Mouse (Mus musculus): ENCODE results near the gene Lrit3. TPM values are rescaled to one million over a fixed set of nuclear protein-coding genes. Genes with fewer than 3 reads are reported as not detected.
A peak's percentile ranks its signal among the peaks of the same experiment; 100 is the strongest.
"Not testable (repeated sequence)": the region's sequence is repeated elsewhere in the genome, so short reads cannot be mapped to it uniquely, and the experiment has no call there.

Gene Lrit3
- polyA plus RNA-seq, 1 experiment, result not detected

DNA sequence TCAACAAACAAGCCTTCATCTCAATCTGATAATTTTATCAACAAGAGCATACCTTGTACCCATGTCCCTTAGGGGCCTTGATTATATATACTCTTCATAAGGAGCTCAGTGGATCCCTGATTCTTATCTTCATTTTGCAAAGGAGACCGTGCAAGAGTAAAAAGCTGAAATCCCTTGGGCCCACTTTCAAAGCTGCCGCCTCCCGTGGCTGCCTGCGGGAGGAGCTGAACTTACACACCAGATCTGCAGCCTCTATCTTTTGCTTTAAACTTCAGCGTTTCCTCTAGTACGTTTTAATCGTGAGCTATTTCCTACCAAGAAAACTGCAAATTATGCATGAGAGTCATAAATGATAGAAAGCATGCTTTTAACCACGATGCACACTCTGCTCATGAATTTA lies 17.9 kb upstream of the Lrit3 start:
- no peak overlapping the region for H3K27ac ChIP-seq (replicated peaks; ENCODE audit: low read depth, low read length)
- no peaks in the 10 kb centered on the region for H3K4me1 ChIP-seq (ENCODE audit: control insufficient read depth, insufficient read depth, insufficient read length, low read length)
- H3K4me3 ChIP-seq (ENCODE audit: insufficient read depth, low read depth, low read length), result no peak overlapping the region

DNA sequence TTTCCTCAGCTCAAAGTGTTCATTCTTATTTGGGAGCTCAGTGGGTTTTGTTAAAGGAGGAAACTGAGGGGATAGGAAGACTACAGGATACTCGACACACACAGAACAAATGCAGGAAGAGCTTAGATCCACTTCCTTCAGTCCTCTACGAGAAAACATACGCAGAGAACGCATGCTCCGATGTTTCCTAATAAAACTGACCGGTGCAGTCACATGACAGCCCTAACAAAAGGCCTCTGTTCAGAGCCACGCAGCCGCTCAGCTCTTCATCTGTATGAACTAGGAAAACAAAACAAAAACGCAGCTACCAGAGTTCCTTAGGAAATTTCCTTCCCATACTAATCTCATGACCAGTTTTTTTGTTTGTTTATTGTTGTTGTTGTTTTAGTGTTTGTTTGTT lies 17.0 kb upstream of the Lrit3 start:
- Histone ChIP-seq H3K4me3 (ENCODE audit: insufficient read depth, low read depth, low read length) (no peak overlapping the region), H3K4me1 (ENCODE audit: control insufficient read depth, insufficient read depth, insufficient read length, low read length) (no peaks in the 10 kb centered on the region), H3K27ac (replicated peaks; ENCODE audit: low read depth, low read length) (peak overlapping the region; percentile 49; the same call in 1 of the 2 replicates)

DNA sequence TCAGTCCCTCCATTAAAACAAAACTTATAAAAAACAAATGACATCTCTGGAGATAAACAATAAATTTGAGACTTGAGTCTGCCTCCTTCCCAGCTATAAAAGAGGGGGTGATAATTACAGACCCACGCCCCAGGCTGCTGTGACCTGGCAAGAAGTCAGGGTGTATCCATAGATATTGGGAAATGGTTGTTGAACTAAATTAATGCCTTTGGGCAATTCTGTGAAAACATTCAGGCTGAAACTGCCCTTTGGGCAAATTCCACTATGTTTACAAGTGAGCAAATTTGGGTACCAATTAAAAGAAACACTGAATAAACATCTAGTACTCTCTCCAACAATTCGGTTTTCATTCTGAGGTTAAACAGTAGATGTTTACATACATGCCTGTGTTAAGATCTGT lies 4.8 kb downstream of the Lrit3 start:
- Histone ChIP-seq H3K4me1 (ENCODE audit: control insufficient read depth, insufficient read depth, insufficient read length, low read length) (no peaks in the 10 kb centered on the region), H3K4me3 (ENCODE audit: insufficient read depth, low read depth, low read length) (no peak overlapping the region), H3K27ac (replicated peaks; ENCODE audit: low read depth, low read length) (no peak overlapping the region)

DNA sequence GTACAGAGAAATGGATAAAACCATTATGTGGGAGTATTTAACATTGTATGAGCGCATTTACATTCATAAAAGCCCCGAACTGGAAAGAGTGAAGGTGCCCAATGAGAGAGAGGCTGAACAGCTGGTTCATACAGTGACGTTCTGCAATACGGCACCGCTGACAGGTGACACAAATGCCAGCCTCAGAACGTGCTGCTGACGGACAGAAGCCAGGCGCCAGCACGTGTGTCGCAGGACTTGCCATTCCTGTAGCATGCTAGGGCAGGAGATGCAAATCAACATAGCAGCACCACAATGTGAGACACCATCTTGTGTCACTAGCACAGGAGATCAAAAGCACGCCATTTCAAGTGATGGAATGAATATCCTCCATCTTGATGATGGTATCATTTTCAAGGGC lies 5.3 kb downstream of the Lrit3 start:
- Histone ChIP-seq H3K4me3 (ENCODE audit: insufficient read depth, low read depth, low read length) (no peak overlapping the region), H3K27ac (replicated peaks; ENCODE audit: low read depth, low read length) (no peak overlapping the region)

DNA sequence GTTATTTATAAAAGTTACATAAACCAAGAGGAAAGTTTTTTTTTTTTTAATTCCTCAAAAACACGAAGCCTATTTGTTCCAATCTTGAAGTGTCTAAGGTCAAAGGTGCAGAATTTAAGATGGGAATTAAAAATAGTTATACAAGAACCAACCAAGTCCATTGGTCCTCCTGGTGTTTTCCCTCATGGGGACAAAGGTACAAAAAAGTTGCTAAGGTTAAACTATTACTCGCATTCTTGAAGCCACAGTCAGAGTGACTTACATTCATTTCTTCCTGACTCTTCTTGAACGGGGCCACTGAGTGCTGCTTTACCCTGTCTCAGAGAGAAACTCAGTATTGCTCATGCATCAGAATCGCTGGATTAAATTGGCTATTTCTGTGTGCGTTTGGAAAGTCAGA lies 6.5 kb downstream of the Lrit3 start:
- Histone ChIP-seq H3K27ac (replicated peaks; ENCODE audit: low read depth, low read length) (no peak overlapping the region), H3K4me1 (ENCODE audit: control insufficient read depth, insufficient read depth, insufficient read length, low read length) (no peaks in the 10 kb centered on the region), H3K4me3 (ENCODE audit: insufficient read depth, low read depth, low read length) (no peak overlapping the region)

More for the DNA sequence above, 5.3 kb downstream of the Lrit3 start:
- H3K4me1 ChIP-seq (ENCODE audit: control insufficient read depth, insufficient read depth, insufficient read length, low read length), result no peaks in the 10 kb centered on the region

DNA sequence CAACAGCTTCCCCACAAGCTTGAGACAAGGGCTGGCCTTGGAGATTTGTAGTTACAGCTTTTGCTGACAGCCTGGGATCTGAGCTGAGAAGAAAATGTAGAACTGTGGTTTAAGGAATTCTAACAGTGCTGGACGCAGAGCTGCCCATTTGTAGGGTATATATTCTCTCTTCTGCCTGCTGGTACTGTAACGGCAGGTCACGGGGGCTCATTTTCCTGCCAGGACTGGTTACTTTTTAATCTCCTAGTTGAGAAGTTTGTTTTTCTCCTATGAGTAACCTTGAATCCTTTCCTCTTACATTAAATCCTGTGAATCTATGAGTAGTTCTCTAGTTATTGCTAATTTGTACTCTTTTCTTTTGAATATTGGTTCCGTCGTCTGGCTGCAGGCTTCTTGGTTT lies 10.0 kb downstream of the Lrit3 start:
- H3K4me1 ChIP-seq (ENCODE audit: control insufficient read depth, insufficient read depth, insufficient read length, low read length), result no peaks in the 10 kb centered on the region
- no peak overlapping the region for H3K27ac ChIP-seq (replicated peaks; ENCODE audit: low read depth, low read length)
- no peak overlapping the region for H3K4me3 ChIP-seq (ENCODE audit: insufficient read depth, low read depth, low read length)

DNA sequence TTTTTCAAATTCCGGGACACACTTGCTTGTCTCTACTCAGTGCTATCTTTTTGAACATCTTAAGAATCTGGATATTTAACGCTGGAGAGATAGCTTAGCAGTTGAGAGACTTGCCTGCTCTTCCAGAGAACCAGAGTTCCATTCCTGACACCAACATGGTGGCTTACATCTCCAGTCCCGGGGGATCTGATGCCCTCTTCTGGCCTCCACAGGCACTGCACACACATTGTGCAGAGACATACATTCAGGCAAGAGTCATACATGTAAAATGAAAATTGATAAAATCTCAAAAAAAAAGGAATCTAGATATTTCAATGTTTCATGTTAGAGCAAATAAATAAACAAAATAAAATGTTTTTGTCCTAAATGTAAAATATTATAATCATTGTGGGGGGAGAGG lies 21.1 kb downstream of the Lrit3 start:
- no peak overlapping the region for H3K4me3 ChIP-seq (ENCODE audit: insufficient read depth, low read depth, low read length)
- no peaks in the 10 kb centered on the region for H3K4me1 ChIP-seq (ENCODE audit: control insufficient read depth, insufficient read depth, insufficient read length, low read length)
- no peak overlapping the region for H3K27ac ChIP-seq (replicated peaks; ENCODE audit: low read depth, low read length)

DNA sequence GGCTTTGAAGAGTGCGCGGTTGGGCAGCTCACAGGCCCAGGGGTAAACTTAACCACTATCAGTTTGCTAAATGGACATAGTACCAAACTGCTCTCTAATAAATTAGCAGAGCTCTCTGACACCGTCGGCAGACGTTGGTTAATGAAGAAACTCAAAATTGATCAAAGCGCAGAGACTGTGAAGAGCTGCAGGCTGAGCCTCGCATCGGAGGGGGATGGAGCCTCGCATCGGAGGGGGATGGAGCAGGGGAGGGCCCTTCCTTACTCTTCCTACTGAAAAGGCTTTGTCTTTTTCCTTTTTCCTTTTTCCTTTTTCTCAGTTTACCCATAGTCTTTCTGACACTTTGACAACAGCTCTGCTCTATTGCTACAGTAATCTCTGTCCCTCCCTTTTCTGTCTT lies 22.4 kb downstream of the Lrit3 start:
- H3K27ac ChIP-seq (replicated peaks; ENCODE audit: low read depth, low read length), result no peak overlapping the region
- H3K4me1 ChIP-seq (ENCODE audit: control insufficient read depth, insufficient read depth, insufficient read length, low read length), result no peaks in the 10 kb centered on the region
- H3K4me3 ChIP-seq (ENCODE audit: insufficient read depth, low read depth, low read length), result no peak overlapping the region

DNA sequence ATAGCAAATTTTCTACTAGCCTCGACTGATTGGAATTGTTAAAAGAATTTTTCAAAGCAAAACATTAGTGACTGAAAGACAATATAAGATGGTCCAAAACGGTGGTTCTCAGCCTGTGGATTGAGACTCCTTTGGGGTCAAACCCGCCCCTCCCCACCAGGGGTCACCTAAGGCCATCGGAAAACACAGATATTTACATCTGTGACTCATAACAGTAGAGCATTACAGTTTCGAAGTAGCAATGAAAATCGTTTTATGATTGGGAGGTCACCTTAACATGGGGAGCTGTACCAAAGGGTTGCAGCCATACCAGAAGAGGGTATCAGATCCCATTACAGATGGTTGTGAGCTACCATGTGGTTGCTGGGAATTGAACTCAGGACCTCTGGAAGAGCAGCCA lies 32.6 kb downstream of the Lrit3 start:
- H3K27ac ChIP-seq (replicated peaks; ENCODE audit: low read depth, low read length), result no peak overlapping the region
- H3K4me3 ChIP-seq (ENCODE audit: insufficient read depth, low read depth, low read length), result no peak overlapping the region
- H3K4me1 ChIP-seq (ENCODE audit: control insufficient read depth, insufficient read depth, insufficient read length, low read length), result no peaks in the 10 kb centered on the region

DNA sequence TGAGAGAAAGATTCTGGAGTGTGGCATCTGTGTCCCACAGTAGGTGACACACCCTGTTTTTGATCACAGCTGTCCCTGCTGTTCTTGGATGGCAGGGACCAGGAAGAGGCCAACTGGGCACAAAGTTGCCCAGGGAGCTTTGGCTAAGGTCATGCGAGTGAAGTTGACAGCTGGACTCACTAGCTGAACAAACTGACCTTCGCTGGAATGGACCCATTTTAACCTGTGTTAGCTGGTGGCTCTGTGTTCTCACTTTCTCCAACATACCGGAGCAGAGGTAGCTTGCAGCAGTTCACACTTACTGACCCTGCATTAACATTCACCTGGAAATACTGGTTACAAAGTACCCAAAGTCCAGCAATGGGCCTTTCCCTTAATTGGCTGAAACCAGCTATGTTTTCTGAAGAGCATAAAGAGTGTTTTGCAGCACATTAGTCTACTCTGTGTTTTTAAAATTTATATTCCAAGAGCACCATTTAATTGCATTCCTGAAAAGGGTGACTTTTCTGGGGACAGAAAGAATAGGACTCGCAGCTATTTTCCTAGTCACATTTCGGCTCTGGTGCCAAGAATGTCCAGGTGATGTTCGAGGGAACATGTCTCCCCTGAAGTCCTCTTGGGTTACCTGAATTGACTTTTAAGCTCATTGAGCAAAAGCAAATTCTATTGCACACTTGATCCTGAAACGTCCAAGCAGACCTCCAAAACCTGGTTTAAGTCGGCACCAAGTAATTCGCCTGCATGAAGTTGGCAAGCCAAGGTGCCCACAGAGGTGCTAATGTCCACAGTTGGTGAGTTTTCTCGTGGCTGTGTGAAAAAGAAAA lies 36.6 kb downstream of the Lrit3 start:
- Histone ChIP-seq H3K4me1 (ENCODE audit: control insufficient read depth, insufficient read depth, insufficient read length, low read length) (no peaks in the 10 kb centered on the region), H3K27ac (replicated peaks; ENCODE audit: low read depth, low read length) (no peak overlapping the region), H3K4me3 (ENCODE audit: insufficient read depth, low read depth, low read length) (no peak overlapping the region)

DNA sequence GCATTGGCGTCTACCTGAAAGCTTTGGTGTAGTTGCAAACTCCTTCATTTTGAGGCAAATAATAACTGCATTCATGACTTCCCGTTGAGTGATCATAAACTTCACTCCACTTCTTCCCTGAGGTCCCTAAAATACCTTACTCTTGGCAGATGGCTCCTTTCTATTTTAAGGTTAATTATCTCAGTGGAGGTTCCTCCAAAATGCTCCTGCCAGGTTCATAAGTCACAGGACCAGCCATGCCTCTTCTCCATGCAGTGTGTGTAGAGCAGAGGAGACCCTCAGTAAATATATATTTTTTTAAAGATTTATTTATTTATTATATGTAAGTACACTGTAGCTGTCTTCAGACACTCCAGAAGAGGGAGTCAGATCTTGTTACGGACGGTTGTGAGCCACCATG lies 37.7 kb downstream of the Lrit3 start:
- Histone ChIP-seq H3K27ac (replicated peaks; ENCODE audit: low read depth, low read length) (no peak overlapping the region), H3K4me3 (ENCODE audit: insufficient read depth, low read depth, low read length) (no peak overlapping the region), H3K4me1 (ENCODE audit: control insufficient read depth, insufficient read depth, insufficient read length, low read length) (no peaks in the 10 kb centered on the region)

DNA sequence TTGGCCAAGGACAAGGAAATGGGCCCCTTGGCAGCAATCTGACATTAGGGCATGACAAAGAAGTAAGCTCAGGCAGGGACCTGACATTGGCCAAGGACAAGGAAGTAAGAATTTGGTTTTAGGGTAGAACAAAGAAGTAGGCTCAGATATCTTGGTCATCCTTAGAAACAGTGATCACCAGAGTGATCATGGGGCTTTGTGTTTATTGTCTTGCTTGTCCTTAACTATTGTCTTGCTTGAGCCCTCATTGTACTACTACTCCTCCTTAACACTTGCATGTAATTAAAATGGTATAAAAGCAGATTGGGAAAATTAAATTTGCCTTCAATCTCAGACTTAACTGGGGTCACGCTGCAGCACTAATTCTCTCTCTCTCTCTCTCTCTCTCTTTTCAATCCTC lies 46.2 kb downstream of the Lrit3 start:
- H3K4me3 ChIP-seq (ENCODE audit: insufficient read depth, low read depth, low read length); H3K27ac ChIP-seq (replicated peaks; ENCODE audit: low read depth, low read length); H3K4me1 ChIP-seq (ENCODE audit: control insufficient read depth, insufficient read depth, insufficient read length, low read length): not testable (repeated sequence)

DNA sequence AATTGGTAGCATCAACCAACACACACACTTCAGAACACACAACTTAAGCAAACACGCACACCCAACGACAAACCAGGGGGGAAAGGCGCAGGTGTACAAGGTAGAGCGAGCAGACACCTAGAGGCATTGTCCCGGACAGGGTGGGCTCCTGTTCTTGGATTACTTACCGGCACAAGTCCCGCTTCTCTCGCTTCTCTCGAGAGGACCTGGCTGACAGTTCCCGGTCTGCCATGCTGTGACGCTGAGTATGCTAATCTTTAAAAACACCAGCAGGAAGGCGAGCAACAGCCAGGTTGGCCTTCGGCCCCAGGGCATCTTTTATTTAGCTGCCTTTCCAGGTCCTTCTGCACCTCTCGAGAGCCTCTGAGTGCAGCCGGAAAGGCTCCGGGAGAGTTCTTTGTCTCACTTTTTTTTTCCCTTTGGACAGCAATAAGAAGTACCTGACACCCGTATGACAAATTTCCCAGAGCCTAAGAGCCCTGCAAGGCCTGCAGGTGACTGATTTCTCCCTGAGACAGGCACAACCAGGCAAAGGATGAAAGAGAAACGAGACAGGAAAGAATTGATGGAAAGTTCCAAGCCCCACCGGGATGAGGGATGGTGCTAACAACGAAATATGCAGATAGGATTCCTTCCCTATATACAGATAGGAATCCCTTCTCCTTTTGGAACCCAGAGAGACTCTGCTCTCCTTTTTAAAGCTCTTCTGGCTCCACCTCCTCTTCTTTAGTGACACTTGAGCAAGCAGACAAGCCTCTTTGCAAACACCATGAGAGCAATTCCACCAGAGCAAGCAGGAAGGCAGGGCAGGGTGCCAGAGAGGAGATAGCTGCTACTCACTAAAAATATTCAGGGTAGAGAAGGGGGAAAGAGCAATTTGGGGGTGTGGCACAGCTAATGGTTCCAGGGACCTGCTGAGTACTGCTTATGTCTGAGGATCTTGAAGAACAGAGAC lies 48.9 kb downstream of the Lrit3 start, which contains the start of gene Egf:
Gene Egf, minus strand, starts transcription at position 667 of the 955 bp plus-strand sequence.
- Histone ChIP-seq H3K4me1 (ENCODE audit: control insufficient read depth, insufficient read depth, insufficient read length, low read length) (no peaks in the 10 kb centered on the region), H3K4me3 (ENCODE audit: insufficient read depth, low read depth, low read length) (no peak within 1 kb of the TSS), H3K27ac (replicated peaks; ENCODE audit: low read depth, low read length) (no peak within 1 kb of the TSS)

DNA sequence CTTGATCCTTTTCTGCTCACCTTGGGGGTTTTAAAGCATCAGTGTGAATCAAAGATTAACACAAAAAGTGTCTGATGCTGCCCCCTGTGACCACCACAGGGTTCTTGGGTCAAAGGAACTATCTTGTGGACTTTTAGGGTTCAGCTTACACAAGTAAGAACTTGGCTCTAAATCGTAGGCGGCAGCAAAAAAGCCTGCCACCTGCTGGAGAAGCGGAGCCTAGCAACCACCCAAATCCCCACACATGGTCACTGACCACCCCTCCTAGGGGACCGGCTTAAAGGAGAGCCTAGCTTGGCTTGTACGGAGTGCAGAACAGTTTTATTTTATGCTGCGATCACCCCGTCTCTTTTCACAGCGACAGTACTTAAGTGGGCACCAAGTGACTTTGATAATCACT lies 59.0 kb downstream of the Lrit3 start:
- no peak overlapping the region for H3K27ac ChIP-seq (replicated peaks; ENCODE audit: low read depth, low read length)
- no peak overlapping the region for H3K4me3 ChIP-seq (ENCODE audit: insufficient read depth, low read depth, low read length)
- no peaks in the 10 kb centered on the region for H3K4me1 ChIP-seq (ENCODE audit: control insufficient read depth, insufficient read depth, insufficient read length, low read length)

DNA sequence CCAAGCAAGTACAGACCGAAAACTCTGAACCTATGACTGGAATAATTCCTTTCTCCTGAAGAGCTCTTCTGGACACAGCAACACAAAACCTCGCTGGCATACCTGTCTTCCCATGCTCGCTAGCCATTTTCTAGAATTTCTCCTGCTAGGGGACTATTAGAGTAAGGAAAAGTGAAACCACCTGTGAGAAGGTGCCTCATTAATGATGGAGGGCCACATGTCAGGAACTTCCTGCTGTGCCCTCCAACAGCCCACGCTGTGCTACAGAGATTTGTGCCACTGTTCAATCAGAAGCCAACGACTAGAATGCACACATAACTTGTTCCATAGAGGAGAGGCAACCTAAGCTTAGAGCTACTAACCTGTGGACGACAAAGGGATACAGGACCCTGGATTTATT lies 61.0 kb downstream of the Lrit3 start:
- no peaks in the 10 kb centered on the region for H3K4me1 ChIP-seq (ENCODE audit: control insufficient read depth, insufficient read depth, insufficient read length, low read length)
- no peak overlapping the region for H3K4me3 ChIP-seq (ENCODE audit: insufficient read depth, low read depth, low read length)
- H3K27ac ChIP-seq (replicated peaks; ENCODE audit: low read depth, low read length), result no peak overlapping the region

Measured in brown adipose tissue, adult 24 weeks (tissue).